Mouse (Mus musculus) heart, postnatal 0 days (tissue): Measurements from ENCODE around the gene Cpa4.

ENCODE experiments used
- CTCF ChIP-seq: IDR thresholded peaks from 2 replicates; pipeline ENCODE4 v1.5.1; 2016; ENCODE audit warnings: antibody characterized with exemption, control low read depth, low read depth
- EP300 ChIP-seq: IDR thresholded peaks from 2 replicates; pipeline ENCODE4 v1.6.1; 2016; ENCODE audit warnings: antibody characterized with exemption, low read depth

GRCm38 (mm10) chr6:30624763-30625162 lies 56.6 kb downstream of the Cpa4 start:
- TF ChIP-seq CTCF: no peak
- TF ChIP-seq EP300: no peak; the same call in 1 of the 2 replicates
